Mouse (Mus musculus) liver, adult 2 months (tissue): ENCODE results near the gene Fam53a. TPM values are rescaled to one million over a fixed set of nuclear protein-coding genes. Genes with fewer than 3 reads are reported as not detected.

Source experiments
- DNase-seq: peaks from one replicate; pipeline ENCODE4 v3.0.0-alpha.2; 2011; ENCODE audit warnings: low read depth, low spot score; ENCODE audit errors: extremely low read depth
- H3K27ac ChIP-seq: fragments of 200-500 bp; replicated peaks from 2 replicates; pipeline ENCODE4 v1.5.1; 2012; ENCODE audit warnings: low read depth, mild to moderate bottlenecking, control low read depth, inconsistent platforms, low read length; ENCODE audit not compliant: insufficient read depth
- H3K27me3 ChIP-seq: fragments of 200-500 bp; 2 replicates; pipeline ENCODE4 v1.6.1; 2012; ENCODE audit warnings: mild to moderate bottlenecking, moderate library complexity, low read length, inconsistent platforms; ENCODE audit not compliant: control insufficient read depth, insufficient read depth
- H3K36me3 ChIP-seq: fragments of 200-500 bp; 2 replicates; pipeline ENCODE4 v1.6.1; 2012; ENCODE audit warnings: low read length, inconsistent platforms; ENCODE audit not compliant: control insufficient read depth, insufficient read depth
- H3K4me1 ChIP-seq: fragments of 200-500 bp; 2 replicates; pipeline ENCODE4 v1.6.1; 2011; ENCODE audit warnings: low read length; ENCODE audit not compliant: control insufficient read depth, insufficient read depth
- H3K4me3 ChIP-seq: fragments of 200-500 bp; 2 replicates; pipeline ENCODE4 v1.5.1; 2011; ENCODE audit warnings: low read depth, mild to moderate bottlenecking, control low read depth, low read length, moderate library complexity; ENCODE audit not compliant: insufficient read depth
- H3K79me2 ChIP-seq: fragments of 200-500 bp; 2 replicates; pipeline ENCODE4 v1.6.1; 2012; ENCODE audit warnings: inconsistent platforms, mild to moderate bottlenecking, low read length, moderate library complexity; ENCODE audit not compliant: control insufficient read depth, insufficient read depth
- H3K9ac ChIP-seq: fragments of 200-500 bp; 2 replicates; pipeline ENCODE4 v1.6.1; 2012; ENCODE audit warnings: low read depth, mild to moderate bottlenecking, control low read depth, inconsistent platforms, low read length
- CTCF ChIP-seq: fragments of 200-500 bp; IDR thresholded peaks from 2 replicates; pipeline ENCODE4 v1.5.1; 2011; ENCODE audit warnings: low read depth, low read length, control low read depth
- POLR2A ChIP-seq: fragments of 200-500 bp; IDR thresholded peaks from 2 replicates; pipeline ENCODE4 v1.6.1; 2011; ENCODE audit warnings: low read length, control low read depth; ENCODE audit not compliant: insufficient read depth; ENCODE audit errors: extremely low read depth
- WGBS: fragments of 180-500 bp; shearing (Covaris S2); methylation state at CpG from one replicate; pipeline ENCODE4 v1.1.7; 2018; 5-methylcytosine and 5-hydroxymethylcytosine counted together
- polyA plus RNA-seq: library from polyadenylated mRNA; depleted of rRNA; stranded (reverse); fragments of >200 nt; gene quantifications from 2 replicates; pipeline ENCODE4 v1.2.3, GENCODE M21; 2012
- total RNA-seq: library from RNA; depleted of rRNA; stranded (reverse); fragments of >200 nt; gene quantifications from 2 replicates; pipeline ENCODE4 v1.2.3, GENCODE M21; 2014

The Fam53a gene
- total and polyA plus RNA-seq, 2 experiments, result 9.4 to 19.4 TPM

- Histone ChIP-seq H3K27ac (no peak overlapping the region), H3K4me3 (no peak overlapping the region), H3K36me3 (peaks cover 5% of the 10 kb centered on the region), H3K9ac (no peak overlapping the region), H3K79me2 (peaks cover 6% of the 10 kb centered on the region; the same call in 1 of the 2 replicates), H3K4me1 (peaks cover 6% of the 10 kb centered on the region), H3K27me3 (no peaks in the 10 kb centered on the region)
- TF ChIP-seq POLR2A, result no peak
- no peak for TF ChIP-seq CTCF
- no peak for DNase-seq
- 92% methylated on average over 13 of the region's 13 CpGs for WGBS
Observed at GRCm38 (mm10) chr5:33654424-33654823, 25.0 kb upstream of the Fam53a start.

- no peak overlapping the region for H3K4me3 ChIP-seq
- H3K27ac ChIP-seq, result no peak overlapping the region
- DNase-seq, result peak; percentile 9
- TF ChIP-seq CTCF (no peak), POLR2A (no peak)
- H3K9ac ChIP-seq, result no peak overlapping the region
- H3K4me1 ChIP-seq, result peaks cover 6% of the 10 kb centered on the region
- 12% methylated on average over 9 of the region's 9 CpGs for WGBS
- peaks cover 16% of the 10 kb centered on the region for H3K36me3 ChIP-seq
- H3K27me3 ChIP-seq, result no peaks in the 10 kb centered on the region
- H3K79me2 ChIP-seq, result peaks cover 8% of the 10 kb centered on the region; the same call in 1 of the 2 replicates
Observed at GRCm38 (mm10) chr5:33652783-33653173, 23.3 kb upstream of the Fam53a start.

GRCm38 (mm10) chr5:33651921-33652782 lies 22.7 kb upstream of the Fam53a start, which contains the start of gene Slbp:
Gene Slbp, minus strand, starts transcription at chr5:33652574.
- WGBS, result under 1% methylated on average over 82 of the region's 82 CpGs
- Histone ChIP-seq H3K27ac (peak within 1 kb of the TSS; percentile 95), H3K36me3 (peaks cover 19% of the 10 kb centered on the region), H3K4me1 (peaks cover 6% of the 10 kb centered on the region), H3K79me2 (peaks cover 8% of the 10 kb centered on the region; the same call in 1 of the 2 replicates), H3K4me3 (peak within 1 kb of the TSS; percentile 88), H3K27me3 (no peaks in the 10 kb centered on the region), H3K9ac (peak within 1 kb of the TSS; percentile 86)
- peak; percentile 98 for TF ChIP-seq POLR2A
- no peak for TF ChIP-seq CTCF
- DNase-seq, result peak; percentile 88

GRCm38 (mm10) chr5:33651541-33651920 lies 22.1 kb upstream of the Fam53a start:
- peak; percentile 13 for DNase-seq
- H3K36me3 ChIP-seq, result peaks cover 19% of the 10 kb centered on the region
- TF ChIP-seq CTCF, result no peak
- no peak for TF ChIP-seq POLR2A

GRCm38 (mm10) chr5:33651017-33651416 lies 21.6 kb upstream of the Fam53a start:
- WGBS, result 34% methylated on average over 2 of the region's 2 CpGs
- H3K27ac ChIP-seq, result no peak overlapping the region

More at GRCm38 (mm10) chr5:33651541-33651920, 22.1 kb upstream of the Fam53a start:
- H3K9ac ChIP-seq, result peak overlapping the region; percentile 86
- H3K27me3 ChIP-seq, result no peaks in the 10 kb centered on the region
- H3K4me1 ChIP-seq, result peaks cover under 1% of the 10 kb centered on the region; the same call in 1 of the 2 replicates
- H3K79me2 ChIP-seq, result peaks cover 3% of the 10 kb centered on the region; the same call in 1 of the 2 replicates
- peak overlapping the region; percentile 95 for H3K27ac ChIP-seq
- WGBS, result 4% methylated on average over 11 of the region's 11 CpGs
- H3K4me3 ChIP-seq, result peak overlapping the region; percentile 88

More at GRCm38 (mm10) chr5:33651017-33651416, 21.6 kb upstream of the Fam53a start:
- Histone ChIP-seq H3K79me2 (peaks cover 2% of the 10 kb centered on the region; the same call in 1 of the 2 replicates), H3K9ac (peak overlapping the region; percentile 45), H3K27me3 (no peaks in the 10 kb centered on the region), H3K4me1 (no peaks in the 10 kb centered on the region; the same call in 1 of the 2 replicates), H3K36me3 (peaks cover 19% of the 10 kb centered on the region), H3K4me3 (peak overlapping the region; percentile 88; the same call in 1 of the 2 replicates)
- TF ChIP-seq CTCF, result no peak
- no peak for TF ChIP-seq POLR2A
- DNase-seq, result no peak
